Mouse (Mus musculus): ENCODE data around the gene Cryab.

The Cryab gene

GRCm38 (mm10) chr9:50732560-50732959 lies 18.6 kb upstream of the Cryab start:
- no peak for TF ChIP-seq GATA4 (IDR thresholded peaks at IDR 0.05; ENCODE audit: insufficient replicate concordance, low read length)

DNA sequence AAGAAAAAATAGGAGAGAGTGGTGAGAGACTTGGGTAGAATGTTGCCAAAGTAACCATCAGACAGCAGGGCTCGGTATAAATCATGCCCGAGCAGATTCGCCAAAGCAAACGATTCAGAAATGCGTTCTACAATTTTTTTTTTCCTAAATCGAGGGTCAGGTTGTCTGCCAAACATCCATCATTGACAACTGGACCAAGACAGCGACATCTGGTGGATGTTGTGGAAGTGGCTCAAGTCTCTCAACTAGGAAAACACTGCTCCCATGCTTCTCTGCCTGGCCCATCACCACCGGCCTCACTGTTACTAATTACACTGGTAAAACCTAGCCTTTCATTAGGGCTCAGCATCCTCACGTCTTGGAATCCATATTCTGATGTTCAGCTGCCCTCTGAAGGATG lies 16.1 kb upstream of the Cryab start:
- TF ChIP-seq GATA4 (IDR thresholded peaks at IDR 0.05; ENCODE audit: insufficient replicate concordance, low read length) = no peak

DNA sequence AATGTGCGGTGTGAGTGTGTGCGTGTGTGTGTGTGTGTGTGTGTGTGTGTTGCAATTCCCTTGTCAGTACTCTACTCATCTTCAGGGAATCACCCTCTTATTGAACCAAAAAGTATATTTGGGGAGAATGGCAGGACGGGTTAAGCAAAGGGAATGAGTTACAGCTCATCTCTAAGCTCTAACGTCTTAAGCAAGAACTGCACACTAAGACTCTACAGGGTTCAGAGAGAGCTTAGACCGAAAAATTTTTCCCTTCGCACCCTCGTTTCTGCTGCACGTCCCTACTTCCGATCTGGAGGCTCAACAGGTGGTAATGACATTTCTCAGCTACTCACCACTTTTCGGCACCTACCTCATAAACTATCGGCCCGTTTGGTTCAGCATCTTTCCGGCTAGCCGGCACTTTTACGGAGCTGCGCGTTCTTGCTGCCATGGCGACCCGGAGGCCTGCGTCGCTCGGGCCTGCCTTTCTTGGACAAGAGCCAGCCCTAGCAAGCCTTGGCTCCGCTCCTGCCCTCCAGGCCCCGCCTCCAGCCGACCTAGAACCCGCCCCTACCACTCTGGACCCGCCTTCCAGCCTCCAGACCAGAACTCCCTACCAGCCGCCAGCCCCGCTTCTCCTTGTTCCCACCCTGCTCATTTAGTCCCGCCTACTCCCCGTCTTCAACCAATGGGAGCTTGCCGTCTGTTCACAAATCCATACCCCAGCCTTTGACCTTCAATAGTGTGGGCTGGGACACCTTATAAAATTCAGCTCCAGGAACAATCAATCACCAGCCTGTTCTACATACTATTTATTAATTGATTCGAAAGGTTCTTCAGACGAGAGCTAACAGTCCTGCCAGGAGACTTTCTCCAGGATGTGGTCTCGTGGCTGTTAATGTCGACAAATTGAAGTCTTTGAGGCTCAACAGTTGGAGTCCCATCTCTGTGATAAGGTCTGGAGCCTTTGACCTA lies 11.9 kb upstream of the Cryab start, which contains the start of gene Dixdc1:
TSS of gene Dixdc1 (minus strand) at position 604 of the 957 bp plus-strand sequence.
- no peak for TF ChIP-seq GATA4 (IDR thresholded peaks at IDR 0.05; ENCODE audit: insufficient replicate concordance, low read length)

- TF ChIP-seq GATA4 (IDR thresholded peaks at IDR 0.05; ENCODE audit: insufficient replicate concordance, low read length) = no peak
Observed at GRCm38 (mm10) chr9:50740867-50741784, 10.0 kb upstream of the Cryab start.

GRCm38 (mm10) chr9:50742261-50742660 lies 8.9 kb upstream of the Cryab start:
- TF ChIP-seq GATA4 (IDR thresholded peaks at IDR 0.05; ENCODE audit: insufficient replicate concordance, low read length) = no peak

DNA sequence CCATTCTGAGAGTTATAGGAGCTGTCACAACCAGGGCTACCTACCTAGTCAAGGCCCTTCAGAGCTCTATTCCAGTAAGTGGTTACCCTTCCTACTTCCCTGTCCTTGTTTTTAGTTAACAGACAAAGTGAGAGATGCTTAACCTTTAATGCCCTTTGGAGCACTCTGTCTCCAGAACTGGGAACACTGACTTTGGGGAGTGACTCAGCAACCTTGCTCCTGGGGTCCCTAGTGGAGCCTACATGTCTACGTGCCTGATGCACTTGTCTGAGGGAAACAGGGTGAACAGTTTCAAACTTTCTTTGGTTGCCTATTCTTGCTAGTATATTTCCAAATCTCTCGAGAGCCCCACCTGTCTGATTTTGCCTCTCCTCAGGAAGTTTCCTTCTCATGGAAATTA lies 8.4 kb upstream of the Cryab start:
- no peak for TF ChIP-seq GATA4 (IDR thresholded peaks at IDR 0.05; ENCODE audit: insufficient replicate concordance, low read length)

- TF ChIP-seq GATA4 (IDR thresholded peaks at IDR 0.05; ENCODE audit: insufficient replicate concordance, low read length) = no peak
Observed at GRCm38 (mm10) chr9:50745806-50746205, 5.3 kb upstream of the Cryab start.

DNA sequence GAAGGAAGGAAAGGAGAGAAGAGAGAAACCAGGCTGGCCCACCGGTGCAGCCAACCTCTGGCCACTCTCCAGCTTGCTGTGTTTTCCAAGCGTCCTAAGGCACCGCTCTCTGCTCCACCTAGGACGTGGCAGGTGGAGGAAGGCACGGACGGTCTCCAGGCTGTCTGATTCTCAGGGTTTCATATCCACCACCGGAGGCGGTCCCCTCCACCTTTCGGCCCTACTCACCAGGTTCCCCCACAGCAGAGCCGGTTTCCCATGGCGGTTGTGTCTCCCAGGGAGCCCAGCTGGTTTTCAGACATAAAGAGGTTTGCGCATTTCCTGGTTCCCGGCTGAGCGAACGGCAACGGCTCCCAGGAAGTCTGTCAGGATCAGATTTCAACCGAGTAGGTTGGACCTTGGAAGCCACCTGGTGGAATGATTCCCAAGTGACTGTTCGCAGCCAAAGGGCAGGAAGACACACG lies 4.9 kb upstream of the Cryab start, which contains the start of gene 2310030G06Rik:
TSS of gene 2310030G06Rik (minus strand) at position 323 of the 464 bp plus-strand sequence.
- TF ChIP-seq GATA4 (IDR thresholded peaks at IDR 0.05; ENCODE audit: insufficient replicate concordance, low read length) = no peak

- TF ChIP-seq GATA4 (IDR thresholded peaks at IDR 0.05; ENCODE audit: insufficient replicate concordance, low read length) = no peak
Observed at GRCm38 (mm10) chr9:50750706-50751105, 419 bp upstream of the Cryab start.

GRCm38 (mm10) chr9:50752054-50752602 lies 1.0 kb downstream of the Cryab start, which contains the start of gene Hspb2:
Gene Hspb2, minus strand, starts transcription at chr9:50752354.
- no peak for TF ChIP-seq GATA4 (IDR thresholded peaks at IDR 0.05; ENCODE audit: insufficient replicate concordance, low read length)

DNA sequence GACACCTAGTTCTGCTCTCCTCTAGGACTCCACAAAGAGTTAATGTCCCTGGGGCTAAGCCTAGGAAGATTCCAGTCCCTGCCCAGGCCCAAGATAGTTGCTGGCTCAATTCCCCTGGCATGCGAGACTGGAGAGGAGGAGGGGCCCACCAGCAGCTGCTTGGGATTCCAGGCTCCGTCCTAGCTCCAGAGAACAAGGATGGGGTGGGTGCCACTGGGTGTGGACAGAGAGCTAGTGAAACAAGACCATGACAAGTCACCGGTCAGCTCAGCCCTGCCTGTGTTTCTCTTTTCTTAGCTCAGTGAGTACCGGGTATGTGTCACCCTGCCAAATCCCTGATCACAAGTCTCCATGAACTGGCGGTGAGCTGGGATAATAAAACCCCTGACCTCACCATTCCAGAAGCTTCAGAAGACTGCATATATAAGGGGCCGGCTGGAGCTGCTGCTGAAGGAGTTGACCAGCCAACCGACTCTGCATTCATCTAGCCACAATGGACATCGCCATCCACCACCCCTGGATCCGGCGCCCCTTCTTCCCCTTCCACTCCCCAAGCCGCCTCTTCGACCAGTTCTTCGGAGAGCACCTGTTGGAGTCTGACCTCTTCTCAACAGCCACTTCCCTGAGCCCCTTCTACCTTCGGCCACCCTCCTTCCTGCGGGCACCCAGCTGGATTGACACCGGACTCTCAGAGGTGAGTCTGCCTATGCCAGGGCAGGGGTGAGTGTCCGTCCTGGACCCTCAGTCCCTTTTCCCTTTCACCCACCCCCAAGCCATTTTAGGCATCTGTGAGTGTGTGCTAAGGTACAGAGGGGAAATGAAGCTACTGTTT lies 1.9 kb downstream of the Cryab start:
- TF ChIP-seq GATA4 (IDR thresholded peaks at IDR 0.05; ENCODE audit: insufficient replicate concordance, low read length) = no peak

- no peak for TF ChIP-seq GATA4 (IDR thresholded peaks at IDR 0.05; ENCODE audit: insufficient replicate concordance, low read length)
Observed at GRCm38 (mm10) chr9:50753947-50754346, 2.8 kb downstream of the Cryab start.

GRCm38 (mm10) chr9:50756711-50757110 lies 5.6 kb downstream of the Cryab start:
- no peak for TF ChIP-seq GATA4 (IDR thresholded peaks at IDR 0.05; ENCODE audit: insufficient replicate concordance, low read length)
